Mouse (Mus musculus): Measurements from ENCODE around the gene Mysm1. TPM values are rescaled to one million over a fixed set of nuclear protein-coding genes. Genes with fewer than 3 reads are reported as not detected.

Gene Mysm1
- total RNA-seq, 2 experiments from 2014 or later: 33.3 to 37.6 TPM

DNA sequence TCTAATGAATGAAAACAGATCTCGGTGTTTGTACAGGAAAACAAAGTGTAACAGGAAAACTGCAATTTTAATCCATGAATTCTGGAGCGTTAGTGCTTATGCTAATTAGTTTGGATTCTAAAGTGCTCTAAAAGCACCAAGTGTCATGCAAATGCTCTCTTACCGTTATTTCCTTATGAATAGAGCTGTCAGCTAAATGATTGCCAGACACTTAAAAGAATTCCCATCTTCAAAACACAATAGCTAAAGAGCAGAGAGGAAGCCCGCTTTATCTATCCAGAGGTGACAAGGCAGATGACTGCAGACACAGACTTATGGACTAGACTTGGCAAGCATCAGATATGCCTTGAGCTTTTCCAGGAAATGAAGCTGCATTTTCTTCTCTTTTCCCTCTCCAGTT, 8.8 kb upstream of the Mysm1 start:
- DNase-seq (ENCODE audit: low spot score in 2 of 2): no peak
- intact Hi-C loops (cut with DNase I): no loop called here

DNA sequence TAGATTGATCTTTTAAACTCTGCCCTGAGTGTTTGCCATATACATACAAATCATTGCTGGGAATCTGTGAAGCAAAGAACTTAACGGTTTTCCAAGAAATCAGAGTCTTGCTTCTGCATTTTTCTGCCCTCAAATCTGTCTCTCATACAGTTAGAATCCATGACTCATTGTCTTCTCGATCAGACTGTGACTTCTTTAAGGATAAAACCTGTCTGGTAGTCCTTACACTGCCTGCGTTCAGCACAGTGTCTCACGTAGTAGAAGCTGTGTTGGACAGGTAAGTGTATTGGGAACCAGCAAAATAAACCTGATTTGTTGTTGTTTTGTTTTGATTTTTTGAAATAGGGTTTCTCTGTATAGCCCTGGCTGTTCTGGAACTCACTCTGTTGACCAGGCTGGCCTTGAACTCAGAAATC, 608 bp upstream of the Mysm1 start:
- intact Hi-C loops (cut with DNase I): loop anchor here (2.0 kb wide), 1 partner anchor 73 kb away; the partner anchor contains the start of gene Jun
- peak in 1 of 2 experiments; percentile 27 for DNase-seq (ENCODE audit: low spot score in 2 of 2)

DNA sequence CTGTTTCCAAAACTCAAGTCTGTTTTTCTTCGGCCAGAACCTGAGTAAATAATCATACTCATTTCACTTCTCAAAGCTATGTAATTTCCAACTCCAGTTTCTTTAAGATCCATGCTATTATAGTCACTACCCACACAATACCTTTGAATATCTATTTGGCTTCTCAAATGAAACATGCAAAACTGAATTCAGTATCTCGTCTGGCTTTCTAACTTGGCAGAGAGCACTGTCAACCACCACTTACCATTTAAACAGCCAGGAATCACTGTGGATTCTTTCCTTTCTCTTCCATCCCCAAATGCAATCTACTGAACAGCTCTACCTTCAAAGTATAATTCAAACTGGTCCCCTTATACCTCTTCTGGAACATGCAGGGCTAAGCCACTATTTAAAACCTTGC, 5.6 kb downstream of the Mysm1 start:
- DNase-seq (ENCODE audit: low spot score in 2 of 2): peak in 1 of 2 experiments; percentile 68
- intact Hi-C loops (cut with DNase I): no loop called here

DNA sequence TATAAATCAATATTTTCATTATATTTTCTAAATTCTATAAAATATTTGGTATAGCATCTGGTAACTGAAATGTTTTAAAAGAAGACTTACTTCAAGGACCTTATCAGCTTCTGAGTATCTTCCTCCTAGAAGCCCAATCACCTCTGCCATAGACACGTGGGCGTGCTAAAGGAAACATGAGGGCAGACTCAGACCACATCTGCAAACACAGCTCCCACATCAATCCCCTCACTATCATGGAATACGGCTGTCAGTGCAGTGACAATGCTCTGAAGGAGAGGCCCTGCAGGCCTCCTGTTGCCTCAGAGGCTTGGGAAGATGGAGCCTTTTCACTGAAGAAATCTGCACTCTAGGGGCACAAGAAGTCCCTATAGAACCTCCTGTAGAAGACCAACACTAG, 26.1 kb downstream of the Mysm1 start:
- intact Hi-C loops (cut with DNase I): no loop called here
- DNase-seq (ENCODE audit: low spot score in 2 of 2): no peak

DNA sequence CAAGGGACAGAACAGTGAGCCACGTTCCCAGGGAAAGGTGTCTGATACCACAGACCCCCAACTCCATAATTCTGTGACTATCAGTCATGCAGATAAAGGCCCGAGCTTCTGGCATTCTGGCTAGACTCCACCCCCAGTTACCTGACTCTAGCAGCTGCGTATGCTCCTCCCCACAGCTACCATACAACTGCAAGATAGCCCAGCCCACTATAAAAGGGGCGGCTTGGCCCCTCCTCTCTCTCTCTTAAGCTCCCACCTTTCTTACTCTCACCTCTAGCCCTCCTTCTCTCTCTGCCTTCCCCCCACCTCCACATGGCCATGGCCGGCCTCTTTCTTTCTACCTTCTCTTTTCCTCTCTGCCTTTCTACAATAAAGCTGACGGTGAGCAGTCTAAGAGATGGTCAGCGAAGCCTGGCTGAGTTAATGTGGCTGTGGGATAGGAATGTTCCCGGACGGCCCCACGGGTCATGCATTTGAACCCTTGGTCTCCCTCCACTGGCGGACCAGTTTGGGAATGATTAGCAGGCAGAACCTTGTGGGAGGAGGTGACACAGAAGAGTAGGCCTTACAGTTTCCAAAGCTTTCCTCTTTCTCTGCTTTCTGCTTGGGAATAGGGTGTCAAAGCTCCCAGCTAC, 37.6 kb downstream of the Mysm1 start:
- DNase-seq (ENCODE audit: low spot score in 2 of 2): no peak
- intact Hi-C loops (cut with DNase I): no loop called here

DNA sequence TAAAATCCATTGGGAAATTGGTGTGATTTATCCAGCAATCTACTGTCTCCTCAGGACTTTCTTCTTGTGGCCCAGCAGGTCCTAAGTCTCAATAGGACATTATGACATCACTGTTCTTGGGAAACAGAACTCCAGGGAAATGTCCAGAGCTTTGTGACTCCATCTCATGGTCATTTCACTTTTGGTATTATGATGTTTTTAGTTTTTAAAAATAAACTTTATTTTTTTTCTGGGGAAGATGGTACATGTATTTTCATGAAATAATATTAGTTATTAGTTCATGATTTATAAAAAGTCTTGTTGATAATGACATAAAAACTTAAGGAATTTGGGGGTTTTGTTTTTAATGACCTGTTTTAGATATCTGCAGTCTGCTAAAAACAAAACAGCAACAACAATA, 50.2 kb downstream of the Mysm1 start, which contains the start of gene Eqtn:
Gene Eqtn, minus strand, starts transcription at position 101 of the 400 bp plus-strand sequence.
- intact Hi-C loops (cut with DNase I): no loop called here
- no peak for DNase-seq (ENCODE audit: low spot score in 2 of 2)

DNA sequence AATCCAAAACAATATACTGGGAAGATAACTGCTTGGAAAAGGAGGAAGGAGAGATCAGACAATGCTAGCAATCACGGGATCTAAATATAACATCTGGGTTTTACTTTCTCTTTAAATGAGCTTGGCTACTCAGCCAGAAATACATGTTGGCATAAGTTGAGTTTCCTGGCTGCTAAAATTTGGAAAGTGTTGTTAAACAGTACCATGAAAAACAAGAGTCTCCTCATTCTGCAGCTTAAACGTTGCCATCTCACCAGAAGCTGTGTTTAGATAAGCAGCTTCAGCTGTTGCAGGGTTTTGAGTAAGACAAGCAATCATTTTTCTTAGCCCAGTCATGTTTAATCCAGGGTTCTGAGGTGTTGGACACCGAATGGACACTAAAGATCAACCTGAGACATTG, 77.1 kb downstream of the Mysm1 start:
- peak in 1 of 2 experiments; percentile 19 for DNase-seq (ENCODE audit: low spot score in 2 of 2)
- intact Hi-C loops (cut with DNase I): loop anchor here (5.0 kb wide), 1 partner anchor 234 kb away; no protein-coding TSS in a partner anchor

DNA sequence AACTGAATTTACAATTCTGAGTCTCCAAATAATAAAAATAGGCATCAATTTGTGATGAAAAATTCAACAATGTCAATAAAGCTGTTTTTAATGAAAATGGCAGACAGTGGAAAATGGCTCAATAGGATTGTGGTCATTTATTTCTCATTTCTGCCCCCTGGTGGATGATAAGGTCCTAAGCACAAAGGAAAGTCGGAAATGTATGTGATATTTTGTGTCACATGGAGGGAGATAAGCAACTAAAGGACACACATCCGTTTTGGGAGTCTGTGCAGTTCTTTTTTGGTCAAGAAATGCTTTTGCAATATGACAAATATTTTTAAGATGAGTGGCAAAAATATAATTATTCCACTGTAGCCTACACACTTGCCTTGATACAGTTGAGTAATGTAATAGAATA, 78.2 kb downstream of the Mysm1 start:
- intact Hi-C loops (cut with DNase I): loop anchor here (5.0 kb wide), 1 partner anchor 233 kb away; no protein-coding TSS in a partner anchor
- DNase-seq (ENCODE audit: low spot score in 2 of 2): peak in 1 of 2 experiments; percentile 17

Other genes with a start within 250 kb of the Mysm1 start
- 10 to 100 TPM in 1 of 2 experiments, 1 to 10 TPM in 1; 9.3 to 10.8 TPM for gene Tek, start 239.8 kb downstream of the Mysm1 start, total RNA-seq (2021)
- 1 to 10 TPM in 1 of 2 experiments, under 1 TPM in 1; 0.76 to 1.4 TPM for gene Eqtn, start 50.3 kb downstream of the Mysm1 start, total RNA-seq (2021)
- 10 to 100 TPM; 47.0 to 61.4 TPM for gene Jun, start 73.1 kb upstream of the Mysm1 start, total RNA-seq (2021)